In genomic region chr14:77273721-77274120, GRCm38 (mm10) we compare ENCODE assay signal across 19 mouse cellular contexts.
DNase-seq lines count a peak whose midpoint lies in the region; ATAC-seq lines count a peak whose summit lies in the region.
"Had no signal": no experiment of that assay in that cellular context is flagged by ENCODE, and none has a peak within 500 bp of the region (broad histone marks: within the 10 kb centered on the region; RNA-seq: fewer than 3 reads in every experiment).

No protein-coding gene starts in this region.

- H3K4me3 ChIP-seq in hindbrain, embryonic 11.5 days (ENCODE audit: low read depth, low read length) = no peak overlapping the region
- H3K4me3 ChIP-seq in hindbrain, embryonic 10.5 days = no peak overlapping the region
- H3K4me3 ChIP-seq in forebrain, embryonic 12.5 days (replicated peaks) = no peak overlapping the region
- H3K4me3 ChIP-seq in hindbrain, embryonic 13.5 days = no peak overlapping the region
- H3K4me3 ChIP-seq in midbrain, embryonic 16.5 days (ENCODE audit: low read depth, low read length) = no peak overlapping the region
- H3K4me3 ChIP-seq: erythroblast, embryonic 14.5 days; heart, embryonic 13.5 days; left cerebral cortex, adult 2 months; liver, embryonic 13.5 days had no signal

- no peaks in the 10 kb centered on the region for H3K9me3 ChIP-seq in hindbrain, embryonic 11.5 days (ENCODE audit: control insufficient read depth, low read length)
- H3K9me3 ChIP-seq in hindbrain, embryonic 10.5 days = no peaks in the 10 kb centered on the region
- no peaks in the 10 kb centered on the region for H3K9me3 ChIP-seq in forebrain, embryonic 12.5 days
- H3K9me3 ChIP-seq in hindbrain, embryonic 13.5 days = no peaks in the 10 kb centered on the region
- no peaks in the 10 kb centered on the region for H3K9me3 ChIP-seq in midbrain, embryonic 16.5 days (replicated peaks; ENCODE audit: control insufficient read depth, low read length, poor library complexity, severe bottlenecking)
- H3K9me3 ChIP-seq: heart, embryonic 13.5 days; liver, embryonic 13.5 days had no signal

- intact Hi-C loops in left cerebral cortex, postnatal 25 days (cut with DNase I) = loop anchor here (5.0 kb wide), 1 partner anchor 111 kb away; no protein-coding TSS in a partner anchor
- intact Hi-C loops in heart, postnatal 36 days (cut with DNase I) = no loop called here

- peak; percentile 15 for DNase-seq in hindbrain, embryonic 11.5 days (ENCODE audit: low spot score)
- DNase-seq in hindbrain, embryonic 10.5 days (ENCODE audit: low spot score) = no peak
- no peak for DNase-seq in left cerebral cortex, postnatal 25 days (ENCODE audit: low spot score in 2 of 2)
- no peak for DNase-seq in heart, postnatal 36 days
- no peak for DNase-seq in cerebellum, adult 9-11 months
- DNase-seq: adrenal gland, postnatal 10 days; B cell, adult 2 months; cerebellum, adult 2 months; heart, postnatal 4 days; kidney, postnatal 10 days; liver, embryonic 13.5 days; thymus, postnatal 36 days had no signal

- H3K4me1 ChIP-seq in hindbrain, embryonic 11.5 days (replicated peaks; ENCODE audit: control insufficient read depth, insufficient read depth, low read length) = no peaks in the 10 kb centered on the region; the same call in 1 of the 2 replicates
- peaks cover 14% of the 10 kb centered on the region for H3K4me1 ChIP-seq in hindbrain, embryonic 10.5 days (replicated peaks)
- H3K4me1 ChIP-seq in forebrain, embryonic 12.5 days = peaks cover 9% of the 10 kb centered on the region; the same call in 1 of the 2 replicates
- peaks cover 26% of the 10 kb centered on the region for H3K4me1 ChIP-seq in hindbrain, embryonic 13.5 days (replicated peaks)
- H3K4me1 ChIP-seq in midbrain, embryonic 16.5 days (ENCODE audit: control insufficient read depth, insufficient read depth, low read length) = peaks cover 19% of the 10 kb centered on the region
- H3K4me1 ChIP-seq: heart, embryonic 13.5 days; liver, embryonic 13.5 days had no signal

- H3K27me3 ChIP-seq in hindbrain, embryonic 11.5 days (ENCODE audit: control insufficient read depth, insufficient read depth, low read length) = no peaks in the 10 kb centered on the region
- H3K27me3 ChIP-seq in hindbrain, embryonic 10.5 days (ENCODE audit: insufficient read depth, poor library complexity, severe bottlenecking) = no peaks in the 10 kb centered on the region
- H3K27me3 ChIP-seq in forebrain, embryonic 12.5 days = no peaks in the 10 kb centered on the region
- H3K27me3 ChIP-seq in hindbrain, embryonic 13.5 days = no peaks in the 10 kb centered on the region
- H3K27me3 ChIP-seq in midbrain, embryonic 16.5 days (ENCODE audit: control insufficient read depth, insufficient read depth, low read depth, low read length) = no peaks in the 10 kb centered on the region
- H3K27me3 ChIP-seq: heart, embryonic 13.5 days; liver, embryonic 13.5 days had no signal

- peak overlapping the region; percentile 53 for H3K27ac ChIP-seq in hindbrain, embryonic 11.5 days (ENCODE audit: low read depth, low read length)
- H3K27ac ChIP-seq in hindbrain, embryonic 10.5 days = no peak overlapping the region
- peak overlapping the region; percentile 36; the same call in 1 of the 2 replicates for H3K27ac ChIP-seq in forebrain, embryonic 12.5 days
- peak overlapping the region; percentile 77 for H3K27ac ChIP-seq in hindbrain, embryonic 13.5 days
- peak overlapping the region; percentile 5; the same call in 1 of the 2 replicates for H3K27ac ChIP-seq in midbrain, embryonic 16.5 days (ENCODE audit: low read length)
- H3K27ac ChIP-seq: heart, embryonic 13.5 days; left cerebral cortex, adult 2 months; liver, embryonic 13.5 days had no signal

- 65% methylated on average over 6 of the region's 6 CpGs for WGBS in hindbrain, embryonic 11.5 days
- 76% methylated on average over 6 of the region's 6 CpGs for WGBS in hindbrain, embryonic 10.5 days
- WGBS in forebrain, embryonic 12.5 days = 83% methylated on average over 6 of the region's 6 CpGs
- WGBS in hindbrain, embryonic 13.5 days = 49% methylated on average over 6 of the region's 6 CpGs
- WGBS in midbrain, embryonic 16.5 days = 62% methylated on average over 6 of the region's 6 CpGs

- H3K9ac ChIP-seq in hindbrain, embryonic 11.5 days (ENCODE audit: low read depth, low read length) = no peak overlapping the region
- H3K9ac ChIP-seq in forebrain, embryonic 12.5 days = no peak overlapping the region
- H3K9ac ChIP-seq in hindbrain, embryonic 13.5 days = no peak overlapping the region
- H3K9ac ChIP-seq in midbrain, embryonic 16.5 days (ENCODE audit: low read depth, low read length) = no peak overlapping the region
- H3K9ac ChIP-seq: heart, embryonic 13.5 days; liver, embryonic 13.5 days had no signal

- ATAC-seq in hindbrain, embryonic 11.5 days (ENCODE audit: low FRiP score) = peak; percentile 54
- peak; percentile 44; the same call in 1 of the 2 replicates for ATAC-seq in forebrain, embryonic 12.5 days (ENCODE audit: low FRiP score)
- peak; percentile 63 for ATAC-seq in hindbrain, embryonic 13.5 days (ENCODE audit: low FRiP score)
- no peak for ATAC-seq in midbrain, embryonic 16.5 days
- ATAC-seq: intestine, postnatal 0 days had no signal

- no peaks in the 10 kb centered on the region for H3K36me3 ChIP-seq in hindbrain, embryonic 11.5 days (ENCODE audit: control insufficient read depth, insufficient read depth, low read length)
- no peaks in the 10 kb centered on the region for H3K36me3 ChIP-seq in hindbrain, embryonic 10.5 days
- no peaks in the 10 kb centered on the region for H3K36me3 ChIP-seq in forebrain, embryonic 12.5 days (replicated peaks)
- 0 out of 2 replicates have a peak, but pooled peaks cover 2% of the 10 kb centered on the region for H3K36me3 ChIP-seq in hindbrain, embryonic 13.5 days
- no peaks in the 10 kb centered on the region for H3K36me3 ChIP-seq in midbrain, embryonic 16.5 days (ENCODE audit: control insufficient read depth, insufficient read depth, low read length)
- H3K36me3 ChIP-seq: heart, embryonic 13.5 days; liver, embryonic 13.5 days had no signal

- H3K4me2 ChIP-seq in hindbrain, embryonic 11.5 days (replicated peaks; ENCODE audit: low read depth, low read length) = no peak overlapping the region
- H3K4me2 ChIP-seq in forebrain, embryonic 12.5 days = no peak overlapping the region
- H3K4me2 ChIP-seq in hindbrain, embryonic 13.5 days = no peak overlapping the region
- no peak overlapping the region for H3K4me2 ChIP-seq in midbrain, embryonic 16.5 days (ENCODE audit: low read length)
- H3K4me2 ChIP-seq: heart, embryonic 13.5 days; liver, embryonic 13.5 days had no signal
